Mouse (Mus musculus) heart, embryonic 14.5 days (tissue): ENCODE measurements around the gene Numbl. TPM values are rescaled to one million over a fixed set of nuclear protein-coding genes. Genes with fewer than 3 reads are reported as not detected.

Source experiments
- ATAC-seq: fragments of 200-750 bp; cut with Nextera tagmentation; 2 replicates; pipeline ENCODE4 v1.8.0; 2017; ENCODE audit warnings: low read depth, moderate TSS enrichment; ENCODE audit not compliant: insufficient number of reproducible peaks, insufficient read depth, low FRiP score
- H3K27ac ChIP-seq, 2 experiments: fragments of 200-500 bp in 1 of 2; fragments of 300-500 bp in 1 of 2; sonication (generic) in 1 of 2; replicated peaks in 1 of 2; 2 replicates each; pipeline ENCODE4 v1.5.1; 2012 to 2014; ENCODE audit warnings: low read depth in 2 of 2, low read length in 2 of 2, control low read depth in 1 of 2, mild to moderate bottlenecking in 1 of 2, mixed read lengths in 1 of 2; ENCODE audit not compliant: control insufficient read depth in 1 of 2, insufficient read depth in 1 of 2
- H3K27me3 ChIP-seq: fragments of 300-500 bp; sonication (generic); 2 replicates; pipeline ENCODE4 v1.6.1; 2014; ENCODE audit warnings: mild to moderate bottlenecking, low read length, control low read depth; ENCODE audit not compliant: control insufficient read depth, insufficient read depth
- H3K36me3 ChIP-seq: fragments of 300-500 bp; sonication (generic); 2 replicates; pipeline ENCODE4 v1.6.1; 2014; ENCODE audit warnings: mild to moderate bottlenecking, control low read depth, low read length, mixed read lengths; ENCODE audit not compliant: control insufficient read depth, insufficient read depth
- H3K4me1 ChIP-seq, 2 experiments: fragments of 200-500 bp in 1 of 2; fragments of 300-500 bp in 1 of 2; sonication (generic) in 1 of 2; 2 replicates each; pipeline ENCODE4 v1.6.1; 2012 to 2014; ENCODE audit warnings: low read length in 2 of 2, control low read depth in 1 of 2, mixed read lengths in 1 of 2; ENCODE audit not compliant: control insufficient read depth in 2 of 2, insufficient read depth in 2 of 2
- H3K4me2 ChIP-seq: fragments of 300-500 bp; sonication (generic); 2 replicates; pipeline ENCODE4 v1.6.1; 2014; ENCODE audit warnings: mild to moderate bottlenecking, low read length
- H3K4me3 ChIP-seq, 2 experiments: fragments of 200-500 bp in 1 of 2; fragments of 300-500 bp in 1 of 2; sonication (generic) in 1 of 2; 2 replicates each; pipeline ENCODE4 v1.5.1; 2012 to 2014; ENCODE audit warnings: low read length in 2 of 2, mild to moderate bottlenecking in 2 of 2, control low read depth in 1 of 2, low read depth in 1 of 2, moderate library complexity in 1 of 2; ENCODE audit not compliant: control insufficient read depth in 1 of 2, insufficient read depth in 1 of 2
- H3K9ac ChIP-seq: fragments of 300-500 bp; sonication (generic); 2 replicates; pipeline ENCODE4 v1.6.1; 2014; ENCODE audit warnings: mild to moderate bottlenecking, low read length
- H3K9me3 ChIP-seq: fragments of 300-500 bp; sonication (generic); 2 replicates; pipeline ENCODE4 v1.6.1; 2016; ENCODE audit warnings: low read length, control low read depth; ENCODE audit not compliant: control insufficient read depth
- WGBS: fragments of 180-500 bp; shearing (Covaris S2); extraction: QIAGEN DNeasy Blood & Tissue Kit; methylation state at CpG from one replicate; pipeline ENCODE4 v1.1.7; 2014; 5-methylcytosine and 5-hydroxymethylcytosine counted together
- polyA plus RNA-seq: library from polyadenylated mRNA; unstranded; fragments of >200 nt; fragmentation: Nextera tagmentation; extraction: Ambion mirVana; gene quantifications from 2 replicates; pipeline ENCODE4 v1.2.1, GENCODE M21; 2014

Gene Numbl
- polyA plus RNA-seq, 1 experiment from 2014 or later, result 5.4 TPM

- WGBS, result 23% methylated on average over 9 of the region's 9 CpGs
- Histone ChIP-seq H3K9me3 (no peaks in the 10 kb centered on the region), H3K36me3 (no peaks in the 10 kb centered on the region), H3K27ac (no peak overlapping the region), H3K4me2 (peak overlapping the region; percentile 86), H3K4me3 (peak overlapping the region; percentile 75 to 84), H3K4me1 (peaks cover 22 to 37% of the 10 kb centered on the region in 2 experiments), H3K9ac (peak overlapping the region; percentile 83), H3K27me3 (no peaks in the 10 kb centered on the region)
- no peak for ATAC-seq
These were observed 31.0 kb upstream of the Numbl start for GRCm38 (mm10) chr7:27227276-27227675.

GRCm38 (mm10) chr7:27227676-27228075 lies 30.6 kb upstream of the Numbl start:
- WGBS, result 0% methylated on average over 10 of the region's 10 CpGs
- H3K9ac ChIP-seq, result peak overlapping the region; percentile 83
- peak overlapping the region; percentile 86 for H3K4me2 ChIP-seq
- ATAC-seq, result no peak
- H3K4me3 ChIP-seq, result peak overlapping the region; percentile 75 to 84
- H3K9me3 ChIP-seq, result no peaks in the 10 kb centered on the region
- H3K36me3 ChIP-seq, result no peaks in the 10 kb centered on the region
- H3K27me3 ChIP-seq, result no peaks in the 10 kb centered on the region
- H3K27ac ChIP-seq, result peak overlapping the region; percentile 62 to 82; a peak in 3 of 4 replicates
- peaks cover 22 to 37% of the 10 kb centered on the region in 2 experiments for H3K4me1 ChIP-seq

- peaks cover 23 to 38% of the 10 kb centered on the region in 2 experiments for H3K4me1 ChIP-seq
These were observed 29.9 kb upstream of the Numbl start, which contains the start of gene Itpkc for GRCm38 (mm10) chr7:27228281-27228821. TSS of gene Itpkc (minus strand) at chr7:27228661.

GRCm38 (mm10) chr7:27228865-27229264 lies 29.4 kb upstream of the Numbl start:
- H3K4me2 ChIP-seq, result peak overlapping the region; percentile 86
- H3K9ac ChIP-seq, result peak overlapping the region; percentile 83
- peaks cover 28 to 43% of the 10 kb centered on the region in 2 experiments for H3K4me1 ChIP-seq
- no peaks in the 10 kb centered on the region for H3K36me3 ChIP-seq
- no peaks in the 10 kb centered on the region for H3K9me3 ChIP-seq
- H3K4me3 ChIP-seq, result peak overlapping the region; percentile 75 to 84
- no peak for ATAC-seq
- no peaks in the 10 kb centered on the region for H3K27me3 ChIP-seq
- WGBS, result 14% methylated on average over 6 of the region's 6 CpGs
- peak overlapping the region; percentile 61 to 82 for H3K27ac ChIP-seq

More at GRCm38 (mm10) chr7:27228281-27228821, 29.9 kb upstream of the Numbl start, which contains the start of gene Itpkc:
- no peaks in the 10 kb centered on the region for H3K27me3 ChIP-seq
- H3K9me3 ChIP-seq, result no peaks in the 10 kb centered on the region
- H3K4me2 ChIP-seq, result peak within 1 kb of the TSS; percentile 86
- no peaks in the 10 kb centered on the region for H3K36me3 ChIP-seq
- peak within 1 kb of the TSS; percentile 83 for H3K9ac ChIP-seq
- peak within 1 kb of the TSS; percentile 75 to 84 for H3K4me3 ChIP-seq
- peak within 1 kb of the TSS; percentile 62 to 82 for H3K27ac ChIP-seq
- ATAC-seq, result peak; percentile 85
- WGBS, result under 1% methylated on average over 49 of the region's 49 CpGs

GRCm38 (mm10) chr7:27230781-27231180 lies 27.5 kb upstream of the Numbl start:
- H3K4me2 ChIP-seq, result no peak overlapping the region
- no peak overlapping the region for H3K9ac ChIP-seq
- peaks cover 26% of the 10 kb centered on the region in 2 experiments for H3K4me1 ChIP-seq
- H3K36me3 ChIP-seq, result no peaks in the 10 kb centered on the region
- H3K27ac ChIP-seq, result no peak overlapping the region
- no peak overlapping the region for H3K4me3 ChIP-seq
- H3K27me3 ChIP-seq, result no peaks in the 10 kb centered on the region
- no peak for ATAC-seq
- H3K9me3 ChIP-seq, result no peaks in the 10 kb centered on the region
- 68% methylated on average over 4 of the region's 4 CpGs for WGBS

GRCm38 (mm10) chr7:27231693-27232331 lies 26.4 kb upstream of the Numbl start:
- Histone ChIP-seq H3K9me3 (no peaks in the 10 kb centered on the region), H3K4me2 (no peak overlapping the region), H3K27ac (0 out of 4 replicates have a peak overlapping the region, but pooled peaks of 1 of the 2 experiments have one; percentile 11), H3K36me3 (no peaks in the 10 kb centered on the region), H3K27me3 (no peaks in the 10 kb centered on the region), H3K9ac (no peak overlapping the region), H3K4me1 (peaks cover 16 to 21% of the 10 kb centered on the region in 2 experiments), H3K4me3 (no peak overlapping the region)
- WGBS, result 64% methylated on average over 7 of the region's 7 CpGs
- ATAC-seq, result no peak

GRCm38 (mm10) chr7:27232781-27233281 lies 25.4 kb upstream of the Numbl start, which contains the start of gene Coq8b:
TSS of gene Coq8b (plus strand) at chr7:27233023.
- no peaks in the 10 kb centered on the region for H3K36me3 ChIP-seq

More at GRCm38 (mm10) chr7:27232781-27233281, 25.4 kb upstream of the Numbl start, which contains the start of gene Coq8b:
- peak within 1 kb of the TSS; percentile 72 for H3K4me2 ChIP-seq
- H3K4me3 ChIP-seq, result peak within 1 kb of the TSS; percentile 50 to 88
- H3K9me3 ChIP-seq, result no peaks in the 10 kb centered on the region
- under 1% methylated on average over 25 of the region's 25 CpGs for WGBS
- no peaks in the 10 kb centered on the region for H3K27me3 ChIP-seq
- H3K4me1 ChIP-seq, result peaks cover 8 to 10% of the 10 kb centered on the region in 2 experiments; a peak in 3 of 4 replicates
- ATAC-seq, result peak; percentile 87
- H3K27ac ChIP-seq, result peak within 1 kb of the TSS; percentile 4 to 56; a peak in 1 of 4 replicates
- H3K9ac ChIP-seq, result peak within 1 kb of the TSS; percentile 68
